Mouse (Mus musculus) midbrain, embryonic 13.5 days (tissue): Measurements from ENCODE around the gene Col15a1. TPM values are rescaled to one million over a fixed set of nuclear protein-coding genes. Genes with fewer than 3 reads are reported as not detected.

Experiments used
- ATAC-seq: fragments of 200-750 bp; cut with Nextera tagmentation; 2 replicates; pipeline ENCODE4 v1.8.0; 2017; ENCODE audit warnings: mild to moderate bottlenecking, moderate TSS enrichment, moderate library complexity
- H3K27ac ChIP-seq: fragments of 300-500 bp; sonication (generic); 2 replicates; pipeline ENCODE4 v1.5.1; 2015; ENCODE audit warnings: inconsistent platforms, mild to moderate bottlenecking, moderate library complexity
- H3K27me3 ChIP-seq: fragments of 300-500 bp; sonication (generic); 2 replicates; pipeline ENCODE4 v1.6.1; 2015; ENCODE audit warnings: mild to moderate bottlenecking, inconsistent platforms
- H3K36me3 ChIP-seq: fragments of 300-500 bp; sonication (generic); 2 replicates; pipeline ENCODE4 v1.6.1; 2015; ENCODE audit warnings: mild to moderate bottlenecking, inconsistent platforms
- H3K4me1 ChIP-seq: fragments of 300-500 bp; sonication (generic); replicated peaks from 2 replicates; pipeline ENCODE4 v1.6.1; 2015; ENCODE audit warnings: inconsistent platforms
- H3K4me2 ChIP-seq: fragments of 300-500 bp; sonication (generic); replicated peaks from 2 replicates; pipeline ENCODE4 v1.6.1; 2015; ENCODE audit warnings: moderate library complexity, mild to moderate bottlenecking, inconsistent platforms
- H3K4me3 ChIP-seq: fragments of 300-500 bp; sonication (generic); replicated peaks from 2 replicates; pipeline ENCODE4 v1.5.1; 2015; ENCODE audit warnings: mild to moderate bottlenecking, inconsistent platforms
- H3K9ac ChIP-seq: fragments of 300-500 bp; sonication (generic); replicated peaks from 2 replicates; pipeline ENCODE4 v1.6.1; 2015; ENCODE audit warnings: mild to moderate bottlenecking, inconsistent platforms
- H3K9me3 ChIP-seq: fragments of 300-500 bp; sonication (generic); 2 replicates; pipeline ENCODE4 v1.6.1; 2016; ENCODE audit warnings: mild to moderate bottlenecking, inconsistent platforms
- WGBS: fragments of 180-500 bp; shearing (Covaris S2); methylation state at CpG from one replicate; pipeline ENCODE4 v1.1.7; 2015; 5-methylcytosine and 5-hydroxymethylcytosine counted together
- polyA plus RNA-seq: library from polyadenylated mRNA; unstranded; fragments of >200 nt; fragmentation: Nextera tagmentation; extraction: Ambion mirVana; gene quantifications from 2 replicates; pipeline ENCODE4 v1.2.1, GENCODE M21; 2015

Gene Col15a1
- polyA plus RNA-seq, 1 experiment from 2014 or later = 1.5 TPM

- H3K9ac ChIP-seq = no peak overlapping the region
- H3K4me1 ChIP-seq = no peaks in the 10 kb centered on the region
- no peaks in the 10 kb centered on the region for H3K9me3 ChIP-seq
- H3K27ac ChIP-seq = no peak overlapping the region
- no peak overlapping the region for H3K4me2 ChIP-seq
- no peaks in the 10 kb centered on the region for H3K27me3 ChIP-seq
- H3K36me3 ChIP-seq = no peaks in the 10 kb centered on the region
- ATAC-seq = no peak
- no peak overlapping the region for H3K4me3 ChIP-seq
- 86% methylated on average over 8 of the region's 8 CpGs for WGBS
These were observed 105.9 kb downstream of the Col15a1 start for GRCm38 (mm10) chr4:47313710-47314410.

GRCm38 (mm10) chr4:47315458-47315857, 107.5 kb downstream of the Col15a1 start:
- no peaks in the 10 kb centered on the region for H3K36me3 ChIP-seq
- H3K9ac ChIP-seq = no peak overlapping the region
- no peaks in the 10 kb centered on the region for H3K9me3 ChIP-seq
- no peaks in the 10 kb centered on the region for H3K27me3 ChIP-seq
- H3K4me2 ChIP-seq = no peak overlapping the region
- H3K27ac ChIP-seq = no peak overlapping the region
- H3K4me1 ChIP-seq = no peaks in the 10 kb centered on the region
- no peak overlapping the region for H3K4me3 ChIP-seq
- WGBS = 81% methylated on average over 2 of the region's 2 CpGs
- ATAC-seq = no peak

- no peak overlapping the region for H3K4me3 ChIP-seq
- WGBS = 79% methylated on average over 6 of the region's 6 CpGs
- H3K9me3 ChIP-seq = no peaks in the 10 kb centered on the region
- H3K27me3 ChIP-seq = no peaks in the 10 kb centered on the region
- no peak overlapping the region for H3K4me2 ChIP-seq
- no peak overlapping the region for H3K27ac ChIP-seq
- no peaks in the 10 kb centered on the region for H3K4me1 ChIP-seq
- H3K36me3 ChIP-seq = no peaks in the 10 kb centered on the region
- no peak for ATAC-seq
- no peak overlapping the region for H3K9ac ChIP-seq
These were observed 108.5 kb downstream of the Col15a1 start for GRCm38 (mm10) chr4:47316432-47316831.

GRCm38 (mm10) chr4:47319561-47320321, 111.8 kb downstream of the Col15a1 start:
- Histone ChIP-seq H3K27me3 (no peaks in the 10 kb centered on the region), H3K36me3 (no peaks in the 10 kb centered on the region), H3K4me2 (no peak overlapping the region), H3K9me3 (no peaks in the 10 kb centered on the region), H3K4me3 (no peak overlapping the region), H3K27ac (no peak overlapping the region), H3K9ac (no peak overlapping the region), H3K4me1 (no peaks in the 10 kb centered on the region)
- ATAC-seq = no peak
- WGBS = 84% methylated on average over 10 of the region's 10 CpGs

GRCm38 (mm10) chr4:47322315-47322714, 114.4 kb downstream of the Col15a1 start:
- Histone ChIP-seq H3K4me1 (no peaks in the 10 kb centered on the region), H3K36me3 (no peaks in the 10 kb centered on the region), H3K4me3 (no peak overlapping the region), H3K4me2 (no peak overlapping the region), H3K9me3 (no peaks in the 10 kb centered on the region), H3K9ac (no peak overlapping the region), H3K27ac (no peak overlapping the region), H3K27me3 (no peaks in the 10 kb centered on the region)
- no peak for ATAC-seq
- 79% methylated on average over 3 of the region's 3 CpGs for WGBS

GRCm38 (mm10) chr4:47324206-47324605, 116.2 kb downstream of the Col15a1 start:
- ATAC-seq = no peak
- Histone ChIP-seq H3K9me3 (no peaks in the 10 kb centered on the region), H3K4me2 (no peak overlapping the region), H3K4me1 (no peaks in the 10 kb centered on the region), H3K27me3 (no peaks in the 10 kb centered on the region), H3K4me3 (no peak overlapping the region), H3K36me3 (no peaks in the 10 kb centered on the region), H3K9ac (no peak overlapping the region), H3K27ac (no peak overlapping the region)
- WGBS = 85% methylated on average over 1 of the region's 1 CpGs

GRCm38 (mm10) chr4:47327782-47328181, 119.8 kb downstream of the Col15a1 start:
- Histone ChIP-seq H3K4me3 (no peak overlapping the region), H3K4me2 (no peak overlapping the region), H3K36me3 (no peaks in the 10 kb centered on the region), H3K27ac (no peak overlapping the region), H3K27me3 (no peaks in the 10 kb centered on the region), H3K9ac (no peak overlapping the region), H3K4me1 (no peaks in the 10 kb centered on the region), H3K9me3 (no peaks in the 10 kb centered on the region)
- ATAC-seq = no peak
- WGBS = 84% methylated on average over 3 of the region's 3 CpGs

- Histone ChIP-seq H3K27ac (no peak overlapping the region), H3K36me3 (no peaks in the 10 kb centered on the region), H3K4me3 (no peak overlapping the region), H3K4me1 (no peaks in the 10 kb centered on the region), H3K9me3 (no peaks in the 10 kb centered on the region), H3K4me2 (no peak overlapping the region), H3K9ac (no peak overlapping the region), H3K27me3 (no peaks in the 10 kb centered on the region)
- WGBS = 21% methylated on average over 1 of the region's 1 CpGs
- no peak for ATAC-seq
These were observed 121.3 kb downstream of the Col15a1 start for GRCm38 (mm10) chr4:47329285-47329684.

- Histone ChIP-seq H3K4me1 (no peaks in the 10 kb centered on the region), H3K36me3 (no peaks in the 10 kb centered on the region), H3K27me3 (no peaks in the 10 kb centered on the region), H3K4me2 (no peak overlapping the region), H3K4me3 (no peak overlapping the region), H3K9me3 (no peaks in the 10 kb centered on the region), H3K9ac (no peak overlapping the region), H3K27ac (no peak overlapping the region)
- WGBS = 94% methylated on average over 13 of the region's 13 CpGs
- no peak for ATAC-seq
These were observed 122.6 kb downstream of the Col15a1 start for GRCm38 (mm10) chr4:47330378-47331052.

- no peaks in the 10 kb centered on the region for H3K9me3 ChIP-seq
- H3K36me3 ChIP-seq = no peaks in the 10 kb centered on the region
- no peak overlapping the region for H3K27ac ChIP-seq
- ATAC-seq = no peak
- H3K4me1 ChIP-seq = no peaks in the 10 kb centered on the region
- H3K4me3 ChIP-seq = no peak overlapping the region
- H3K4me2 ChIP-seq = no peak overlapping the region
- WGBS = 84% methylated on average over 6 of the region's 6 CpGs
- no peak overlapping the region for H3K9ac ChIP-seq
- no peaks in the 10 kb centered on the region for H3K27me3 ChIP-seq
These were observed 124.9 kb downstream of the Col15a1 start for GRCm38 (mm10) chr4:47332812-47333343.

GRCm38 (mm10) chr4:47333541-47333940, 125.6 kb downstream of the Col15a1 start:
- no peak for ATAC-seq
- Histone ChIP-seq H3K4me2 (no peak overlapping the region), H3K36me3 (no peaks in the 10 kb centered on the region), H3K4me1 (no peaks in the 10 kb centered on the region), H3K27ac (no peak overlapping the region), H3K4me3 (no peak overlapping the region), H3K27me3 (no peaks in the 10 kb centered on the region), H3K9me3 (no peaks in the 10 kb centered on the region), H3K9ac (no peak overlapping the region)
- 92% methylated on average over 3 of the region's 3 CpGs for WGBS
